Mouse (Mus musculus): ENCODE data around the gene Pold4. TPM values are rescaled to one million over a fixed set of nuclear protein-coding genes. Genes with fewer than 3 reads are reported as not detected.
"Not testable (repeated sequence)": the region's sequence is repeated elsewhere in the genome, so short reads cannot be mapped to it uniquely, and the experiment has no call there.

The Pold4 gene
- polyA plus RNA-seq, 1 experiment from 2014 or later: 32.6 TPM

DNA sequence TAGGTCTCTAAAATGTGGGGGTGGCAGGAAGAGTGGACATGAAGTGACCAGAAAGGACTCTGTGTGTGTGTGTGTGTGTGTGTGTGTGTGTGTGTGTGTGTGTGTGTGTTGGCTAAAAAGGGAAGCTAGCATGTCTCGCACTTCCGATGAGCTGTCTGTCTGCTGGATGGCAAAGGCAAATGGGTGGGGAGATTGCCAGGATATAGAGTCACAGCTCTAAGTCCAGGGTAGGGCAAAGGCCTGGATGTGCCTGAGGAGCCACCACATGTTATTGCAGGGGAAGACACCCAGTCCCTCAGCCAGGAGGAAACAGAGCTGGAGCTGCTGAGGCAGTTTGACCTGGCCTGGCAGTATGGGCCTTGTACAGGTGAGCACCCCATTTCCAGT, 480 bp downstream of the Pold4 start:
- H3K4me3 ChIP-seq (ENCODE audit: low read length): peak overlapping the region; percentile 67
- peak overlapping the region; percentile 90 for H3K4me2 ChIP-seq (ENCODE audit: low read depth, low read length)
- ATAC-seq (ENCODE audit: low read depth): peak; percentile 27
- peak overlapping the region; percentile 74 for H3K9ac ChIP-seq (ENCODE audit: low read length)
- 9% methylated on average over 2 of the region's 2 CpGs for WGBS
- H3K36me3 ChIP-seq (ENCODE audit: control insufficient read depth, insufficient read depth, low read length): no peaks in the 10 kb centered on the region
- H3K9me3 ChIP-seq (ENCODE audit: control insufficient read depth, low read length): no peaks in the 10 kb centered on the region
- H3K27ac ChIP-seq (ENCODE audit: low read length): peak overlapping the region; percentile 95
- H3K4me1 ChIP-seq (replicated peaks; ENCODE audit: control insufficient read depth, insufficient read depth, low read length): peaks cover 19% of the 10 kb centered on the region
- H3K27me3 ChIP-seq (ENCODE audit: control insufficient read depth, insufficient read depth, low read depth, low read length): no peaks in the 10 kb centered on the region; the same call in 1 of the 2 replicates

DNA sequence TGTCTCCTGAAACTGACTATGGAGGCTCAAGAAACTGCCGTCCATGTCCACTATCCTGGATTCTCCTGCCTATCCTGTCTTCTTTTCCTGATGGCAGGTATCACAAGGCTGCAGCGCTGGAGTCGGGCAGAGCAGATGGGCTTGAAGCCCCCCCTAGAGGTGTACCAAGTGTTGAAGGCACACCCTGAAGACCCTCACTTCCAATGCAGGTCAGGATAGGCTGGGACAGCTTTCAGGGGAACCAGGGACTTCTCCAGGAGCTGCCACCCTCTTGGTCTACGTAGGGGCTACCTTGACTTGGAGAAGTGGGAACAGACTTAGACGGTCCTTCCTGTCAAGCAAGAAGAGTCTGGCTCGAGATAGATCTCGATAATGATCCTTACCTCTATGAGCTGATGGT, 952 bp downstream of the Pold4 start:
- no peak for ATAC-seq (ENCODE audit: low read depth)
- WGBS: 80% methylated on average over 7 of the region's 7 CpGs

DNA sequence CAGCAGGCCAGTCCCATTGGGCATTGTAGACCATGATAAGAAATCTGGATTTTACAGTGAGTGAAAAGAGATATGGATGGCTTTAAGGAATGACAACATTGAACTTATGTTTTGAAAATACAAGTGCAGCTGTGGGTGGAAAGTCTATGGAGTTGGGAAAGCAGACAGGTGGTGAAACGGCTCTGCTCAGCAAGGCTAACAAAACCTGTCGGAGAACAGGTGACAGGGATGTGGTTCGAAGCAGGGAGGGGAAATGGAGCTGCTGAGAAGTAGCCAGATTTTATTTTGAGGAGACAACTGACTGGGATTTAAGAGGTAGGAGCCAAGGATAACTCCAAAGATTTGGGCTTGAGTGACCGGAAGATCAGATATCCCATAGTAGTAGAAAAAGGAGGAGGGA, 2.8 kb downstream of the Pold4 start:
- ATAC-seq (ENCODE audit: low read depth): no peak
- Histone ChIP-seq H3K9me3 (ENCODE audit: control insufficient read depth, low read length) (no peaks in the 10 kb centered on the region), H3K36me3 (ENCODE audit: control insufficient read depth, insufficient read depth, low read length) (no peaks in the 10 kb centered on the region), H3K4me2 (ENCODE audit: low read depth, low read length) (no peak overlapping the region), H3K27ac (ENCODE audit: low read length) (no peak overlapping the region), H3K4me3 (ENCODE audit: low read length) (no peak overlapping the region), H3K4me1 (replicated peaks; ENCODE audit: control insufficient read depth, insufficient read depth, low read length) (peaks cover 11% of the 10 kb centered on the region), H3K9ac (ENCODE audit: low read length) (no peak overlapping the region), H3K27me3 (ENCODE audit: control insufficient read depth, insufficient read depth, low read depth, low read length) (no peaks in the 10 kb centered on the region)
- WGBS: 59% methylated on average over 4 of the region's 4 CpGs

More for the DNA sequence above, 952 bp downstream of the Pold4 start:
- Histone ChIP-seq H3K9ac (ENCODE audit: low read length) (peak overlapping the region; percentile 74), H3K27me3 (ENCODE audit: control insufficient read depth, insufficient read depth, low read depth, low read length) (no peaks in the 10 kb centered on the region; the same call in 1 of the 2 replicates), H3K27ac (ENCODE audit: low read length) (peak overlapping the region; percentile 95; the same call in 1 of the 2 replicates), H3K4me2 (ENCODE audit: low read depth, low read length) (peak overlapping the region; percentile 90), H3K4me3 (ENCODE audit: low read length) (no peak overlapping the region; the same call in 1 of the 2 replicates), H3K4me1 (replicated peaks; ENCODE audit: control insufficient read depth, insufficient read depth, low read length) (peaks cover 16% of the 10 kb centered on the region), H3K36me3 (ENCODE audit: control insufficient read depth, insufficient read depth, low read length) (no peaks in the 10 kb centered on the region), H3K9me3 (ENCODE audit: control insufficient read depth, low read length) (no peaks in the 10 kb centered on the region)

DNA sequence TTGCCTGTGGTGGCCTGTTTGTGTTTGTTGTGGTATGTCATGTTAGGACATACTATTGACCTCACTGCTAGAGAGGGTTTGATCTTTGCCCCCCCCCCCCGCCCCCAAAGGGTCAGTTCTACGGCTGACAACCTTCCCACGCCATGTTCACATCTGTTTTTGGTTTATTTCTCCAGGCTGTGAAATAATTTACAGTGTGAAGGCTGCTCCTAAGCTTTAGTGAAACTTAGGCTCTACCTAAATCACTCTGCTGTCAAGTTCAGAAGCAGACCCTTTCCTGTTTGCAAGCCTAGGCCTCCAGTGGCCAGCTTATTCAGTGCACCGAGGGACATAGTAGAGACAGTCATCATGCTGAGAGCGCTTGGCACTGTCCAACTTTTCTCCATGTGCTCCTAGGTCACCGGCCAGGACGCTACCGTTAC, 8.6 kb downstream of the Pold4 start:
- Histone ChIP-seq H3K4me1 (replicated peaks; ENCODE audit: control insufficient read depth, insufficient read depth, low read length) (no peaks in the 10 kb centered on the region), H3K27me3 (ENCODE audit: control insufficient read depth, insufficient read depth, low read depth, low read length) (no peaks in the 10 kb centered on the region; the same call in 1 of the 2 replicates), H3K4me3 (ENCODE audit: low read length) (no peak overlapping the region), H3K9ac (ENCODE audit: low read length) (no peak overlapping the region), H3K9me3 (ENCODE audit: control insufficient read depth, low read length) (no peaks in the 10 kb centered on the region), H3K27ac (ENCODE audit: low read length) (no peak overlapping the region), H3K36me3 (ENCODE audit: control insufficient read depth, insufficient read depth, low read length) (no peaks in the 10 kb centered on the region), H3K4me2 (ENCODE audit: low read depth, low read length) (no peak overlapping the region)
- WGBS: 47% methylated on average over 8 of the region's 8 CpGs
- no peak for ATAC-seq (ENCODE audit: low read depth)

DNA sequence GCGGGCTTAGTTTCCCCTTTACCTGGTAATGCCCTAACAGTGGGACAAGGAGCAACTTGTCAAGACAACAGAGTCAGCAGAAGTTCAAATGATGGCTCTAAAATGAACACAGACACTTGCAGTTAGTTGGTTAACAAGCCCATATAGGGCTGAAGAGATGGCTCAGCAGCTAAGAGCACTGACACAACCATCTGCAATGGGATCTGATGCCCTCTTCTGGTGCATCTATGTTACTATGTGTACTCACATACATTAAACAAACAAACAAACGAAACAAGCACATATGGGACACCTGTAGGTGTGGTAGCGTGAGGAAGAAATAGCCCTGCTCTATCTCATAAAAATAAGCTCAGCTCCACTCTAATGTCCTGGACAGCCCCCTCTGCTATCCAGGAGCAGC, 10.7 kb downstream of the Pold4 start:
- H3K9ac ChIP-seq (ENCODE audit: low read length): no peak overlapping the region
- H3K27ac ChIP-seq (ENCODE audit: low read length): no peak overlapping the region

DNA sequence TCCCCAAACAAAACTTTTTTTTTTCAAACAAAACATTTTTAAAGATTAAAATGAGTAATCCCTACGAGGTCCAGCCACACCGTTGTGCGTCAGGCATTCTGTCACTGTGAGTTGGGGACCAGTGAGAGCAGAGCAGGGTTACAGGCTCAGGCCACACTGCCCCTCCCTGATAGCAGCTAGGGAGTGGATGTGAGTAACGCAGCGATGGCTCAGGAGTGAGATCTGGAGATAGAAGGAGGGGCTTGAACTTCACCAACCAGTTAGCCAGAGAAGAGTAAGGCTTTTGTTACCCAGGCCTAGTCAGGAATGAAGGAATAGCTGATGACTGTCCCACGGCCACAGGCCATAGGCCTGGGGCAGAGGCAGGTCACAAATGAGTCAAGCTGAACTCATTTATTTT, 13.1 kb downstream of the Pold4 start:
- H3K4me3 ChIP-seq (ENCODE audit: low read length): no peak overlapping the region
- no peaks in the 10 kb centered on the region for H3K9me3 ChIP-seq (ENCODE audit: control insufficient read depth, low read length)
- no peak overlapping the region for H3K4me2 ChIP-seq (ENCODE audit: low read depth, low read length)
- H3K27ac ChIP-seq (ENCODE audit: low read length): no peak overlapping the region
- H3K36me3 ChIP-seq (ENCODE audit: control insufficient read depth, insufficient read depth, low read length): no peaks in the 10 kb centered on the region
- WGBS: 72% methylated on average over 6 of the region's 6 CpGs
- H3K27me3 ChIP-seq (ENCODE audit: control insufficient read depth, insufficient read depth, low read depth, low read length): no peaks in the 10 kb centered on the region; the same call in 1 of the 2 replicates
- H3K4me1 ChIP-seq (replicated peaks; ENCODE audit: control insufficient read depth, insufficient read depth, low read length): no peaks in the 10 kb centered on the region
- ATAC-seq (ENCODE audit: low read depth): no peak
- H3K9ac ChIP-seq (ENCODE audit: low read length): no peak overlapping the region

More for the DNA sequence above, 10.7 kb downstream of the Pold4 start:
- Histone ChIP-seq H3K27me3 (ENCODE audit: control insufficient read depth, insufficient read depth, low read depth, low read length) (no peaks in the 10 kb centered on the region; the same call in 1 of the 2 replicates), H3K36me3 (ENCODE audit: control insufficient read depth, insufficient read depth, low read length) (no peaks in the 10 kb centered on the region), H3K4me1 (replicated peaks; ENCODE audit: control insufficient read depth, insufficient read depth, low read length) (no peaks in the 10 kb centered on the region), H3K4me2 (ENCODE audit: low read depth, low read length) (no peak overlapping the region), H3K4me3 (ENCODE audit: low read length) (no peak overlapping the region), H3K9me3 (ENCODE audit: control insufficient read depth, low read length) (no peaks in the 10 kb centered on the region)
- WGBS: 62% methylated on average over 3 of the region's 3 CpGs
- no peak for ATAC-seq (ENCODE audit: low read depth)

DNA sequence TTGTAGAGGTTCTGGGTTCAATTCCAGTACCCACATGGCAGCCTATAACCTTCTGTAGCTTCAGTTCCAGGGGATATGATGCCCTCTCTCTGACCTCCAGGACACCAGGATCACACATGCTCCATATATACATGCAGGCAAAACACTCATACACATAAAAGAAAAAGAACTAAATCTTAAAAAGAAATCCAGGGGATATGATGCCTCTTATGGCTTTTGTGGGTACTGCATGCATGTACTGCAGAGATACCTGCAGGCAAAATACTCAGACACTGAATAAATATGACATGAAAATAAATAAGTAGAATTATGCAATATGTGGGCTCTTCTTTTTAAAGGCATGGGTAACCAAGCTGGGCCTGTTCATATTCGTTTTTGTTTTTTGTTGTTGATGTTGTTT, 15.3 kb downstream of the Pold4 start:
- no peak overlapping the region for H3K9ac ChIP-seq (ENCODE audit: low read length)
- 47% methylated on average over 1 of the region's 1 CpGs for WGBS

DNA sequence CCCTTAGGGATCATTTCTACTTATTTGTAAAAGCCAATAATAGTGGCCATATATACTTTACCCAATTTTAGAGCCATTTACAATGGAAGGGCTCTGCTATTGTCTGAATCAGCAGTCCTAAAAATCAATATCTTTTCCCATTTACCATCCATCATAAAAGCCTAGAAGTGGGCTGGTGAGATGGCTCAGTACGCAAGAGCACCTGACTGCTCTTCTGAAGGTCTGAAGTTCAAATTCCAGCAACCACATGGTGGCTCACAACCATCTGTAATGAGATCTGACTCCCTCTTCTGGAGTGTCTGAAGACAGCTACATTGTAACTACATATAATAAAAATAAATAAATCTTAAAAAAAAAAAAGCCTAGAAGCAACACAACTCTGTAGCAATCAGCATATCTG, 17.0 kb downstream of the Pold4 start:
- WGBS: 48% methylated on average over 1 of the region's 1 CpGs
- not testable (repeated sequence) for ATAC-seq (ENCODE audit: low read depth)

More for the DNA sequence above, 15.3 kb downstream of the Pold4 start:
- no peak overlapping the region for H3K4me3 ChIP-seq (ENCODE audit: low read length)
- no peaks in the 10 kb centered on the region for H3K36me3 ChIP-seq (ENCODE audit: control insufficient read depth, insufficient read depth, low read length)
- no peak overlapping the region for H3K4me2 ChIP-seq (ENCODE audit: low read depth, low read length)
- no peaks in the 10 kb centered on the region; the same call in 1 of the 2 replicates for H3K27me3 ChIP-seq (ENCODE audit: control insufficient read depth, insufficient read depth, low read depth, low read length)
- no peaks in the 10 kb centered on the region for H3K9me3 ChIP-seq (ENCODE audit: control insufficient read depth, low read length)
- no peaks in the 10 kb centered on the region for H3K4me1 ChIP-seq (replicated peaks; ENCODE audit: control insufficient read depth, insufficient read depth, low read length)
- H3K27ac ChIP-seq (ENCODE audit: low read length): no peak overlapping the region
- ATAC-seq (ENCODE audit: low read depth): no peak

DNA sequence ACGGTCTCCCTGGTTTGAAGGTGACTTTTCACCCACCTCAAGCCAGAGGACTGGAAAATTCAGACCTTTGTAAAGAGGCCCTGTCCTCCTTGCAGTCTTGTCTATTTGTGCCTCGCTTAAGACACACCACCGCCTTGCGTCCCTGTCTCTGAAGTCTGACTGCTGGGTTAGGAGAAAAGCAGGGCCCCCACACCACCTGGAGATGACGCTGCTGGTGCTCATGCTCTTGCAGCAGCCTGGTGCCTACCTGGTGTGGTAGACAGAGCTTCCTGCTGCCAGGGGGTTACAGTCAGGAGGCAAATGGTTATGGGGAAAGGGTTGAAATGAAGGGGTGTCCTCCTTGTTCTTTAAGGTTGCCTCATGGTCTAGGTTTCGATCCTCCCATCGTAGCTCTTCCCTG, 22.5 kb downstream of the Pold4 start:
- Histone ChIP-seq H3K9me3 (ENCODE audit: control insufficient read depth, low read length) (no peaks in the 10 kb centered on the region), H3K4me1 (replicated peaks; ENCODE audit: control insufficient read depth, insufficient read depth, low read length) (peaks cover 5% of the 10 kb centered on the region), H3K36me3 (ENCODE audit: control insufficient read depth, insufficient read depth, low read length) (no peaks in the 10 kb centered on the region), H3K27ac (ENCODE audit: low read length) (no peak overlapping the region), H3K4me2 (ENCODE audit: low read depth, low read length) (no peak overlapping the region), H3K27me3 (ENCODE audit: control insufficient read depth, insufficient read depth, low read depth, low read length) (no peaks in the 10 kb centered on the region), H3K9ac (ENCODE audit: low read length) (no peak overlapping the region), H3K4me3 (ENCODE audit: low read length) (no peak overlapping the region)
- ATAC-seq (ENCODE audit: low read depth): no peak
- 84% methylated on average over 7 of the region's 7 CpGs for WGBS

More for the DNA sequence above, 17.0 kb downstream of the Pold4 start:
- not testable (repeated sequence) for H3K4me2 ChIP-seq (ENCODE audit: low read depth, low read length); H3K4me1 ChIP-seq (replicated peaks; ENCODE audit: control insufficient read depth, insufficient read depth, low read length); H3K36me3 ChIP-seq (ENCODE audit: control insufficient read depth, insufficient read depth, low read length); H3K27ac ChIP-seq (ENCODE audit: low read length); H3K9me3 ChIP-seq (ENCODE audit: control insufficient read depth, low read length); H3K9ac ChIP-seq (ENCODE audit: low read length); H3K4me3 ChIP-seq (ENCODE audit: low read length); H3K27me3 ChIP-seq (ENCODE audit: control insufficient read depth, insufficient read depth, low read depth, low read length)
